Mouse (Mus musculus) large intestine, adult 2 months (tissue): ENCODE measurements at regions not wholly inside any gene's neighbourhood (a gene's known extent, or its start where the extent isn't known, plus 50 kb on each side); places are given as distances from the start of the nearest gene placed in this dataset.

Experiments
- DNase-seq: peaks from one replicate; pipeline ENCODE4 v3.0.0-alpha.2; 2012; ENCODE audit warnings: low read depth, low spot score
- WGBS: fragments of 180-500 bp; shearing (Covaris S2); methylation state at CpG from one replicate; pipeline ENCODE4 v1.1.7; 2018; 5-methylcytosine and 5-hydroxymethylcytosine counted together

- 29% methylated on average over 10 of the region's 10 CpGs for WGBS
- peak; percentile 93 for DNase-seq
Measured at GRCm38 (mm10) chr17:84879146-84879545, 77.4 kb upstream of the Ppm1b start.

- 64% methylated on average over 2 of the region's 2 CpGs for WGBS
Measured at GRCm38 (mm10) chr17:84880946-84881345, 75.6 kb upstream of the Ppm1b start.

GRCm38 (mm10) chr17:84888525-84888924 lies 68.0 kb upstream of the Ppm1b start:
- DNase-seq = no peak
- WGBS = 78% methylated on average over 5 of the region's 5 CpGs

More at GRCm38 (mm10) chr17:84880946-84881345, 75.6 kb upstream of the Ppm1b start:
- no peak for DNase-seq

- WGBS = 76% methylated on average over 12 of the region's 12 CpGs
- no peak for DNase-seq
Measured at GRCm38 (mm10) chr17:84890871-84891599, 65.5 kb upstream of the Ppm1b start.

DNA sequence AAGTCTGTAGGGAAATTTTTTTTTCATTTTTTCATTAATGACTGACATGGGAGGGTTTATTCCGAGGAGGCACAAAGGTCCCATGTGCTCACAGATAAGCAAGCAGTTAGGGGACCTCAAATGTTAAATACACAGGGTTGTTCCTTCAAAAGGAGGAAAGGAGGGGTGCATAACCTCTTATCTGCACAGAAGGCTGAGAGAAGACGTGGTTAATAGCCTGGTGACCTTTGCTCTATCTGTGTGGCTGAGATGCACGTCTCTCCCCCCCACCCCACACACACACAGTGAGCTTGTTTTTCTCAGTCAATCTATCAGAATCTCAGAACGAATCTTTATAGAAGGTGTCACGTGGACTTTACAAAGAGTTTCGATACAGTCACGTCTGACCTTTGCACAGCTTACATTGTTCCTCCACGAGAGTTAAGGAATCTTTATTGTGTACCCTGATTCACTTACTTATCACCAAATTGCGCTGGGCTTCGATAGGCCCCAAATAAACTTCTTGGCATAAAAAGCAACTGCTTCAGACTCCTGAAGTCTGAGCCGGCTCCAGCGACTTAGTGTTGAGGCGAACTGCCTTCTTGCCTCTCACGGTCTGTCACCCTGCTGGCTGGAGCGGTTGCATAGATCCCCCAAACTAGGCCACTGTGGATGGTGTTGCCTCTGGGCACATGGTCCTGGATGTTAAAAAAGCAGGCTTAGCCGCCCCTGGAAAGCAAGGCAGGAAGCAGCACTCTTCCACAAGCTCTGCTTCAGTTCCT lies 63.1 kb upstream of the Ppm1b start:
- DNase-seq = no peak
- 32% methylated on average over 16 of the region's 16 CpGs for WGBS

GRCm38 (mm10) chr17:84895526-84895925 lies 61.0 kb upstream of the Ppm1b start:
- DNase-seq = no peak

GRCm38 (mm10) chr17:84896572-84896971 lies 60.0 kb upstream of the Ppm1b start:
- DNase-seq = no peak
- 53% methylated on average over 5 of the region's 5 CpGs for WGBS

More at GRCm38 (mm10) chr17:84895526-84895925, 61.0 kb upstream of the Ppm1b start:
- WGBS = 73% methylated on average over 3 of the region's 3 CpGs

- 93% methylated on average over 4 of the region's 4 CpGs for WGBS
- DNase-seq = no peak
Measured at GRCm38 (mm10) chr17:84898407-84898806, 58.1 kb upstream of the Ppm1b start.

GRCm38 (mm10) chr17:84903625-84904337 lies 52.8 kb upstream of the Ppm1b start:
- no peak for DNase-seq
- WGBS = 88% methylated on average over 9 of the region's 9 CpGs
